Mouse (Mus musculus): ENCODE results near the gene Cdpf1.
A peak's percentile ranks its signal among the peaks of the same experiment; 100 is the strongest.

The Cdpf1 gene

GRCm38 (mm10) chr15:85813428-85813827, 1.9 kb upstream of the Cdpf1 start:
- peaks cover 30% of the 10 kb centered on the region for H3K4me1 ChIP-seq (replicated peaks; ENCODE audit: low read depth, low read length)
- peaks cover 8% of the 10 kb centered on the region for H3K36me3 ChIP-seq (ENCODE audit: insufficient read depth, low read length)
- H3K4me3 ChIP-seq (replicated peaks; ENCODE audit: low read length), result no peak overlapping the region
- TF ChIP-seq POU5F1 (IDR thresholded peaks at IDR 0.05; ENCODE audit: borderline replicate concordance, low read length) (no peak), NANOG (IDR thresholded peaks at IDR 0.05; ENCODE audit: borderline replicate concordance, low read length) (peak; percentile 89)
- peaks cover 32% of the 10 kb centered on the region for H3K27me3 ChIP-seq (ENCODE audit: insufficient read depth, low read length)
- H3K9me3 ChIP-seq (ENCODE audit: low read length), result peaks cover 21% of the 10 kb centered on the region

GRCm38 (mm10) chr15:85810806-85811521, 533 bp downstream of the Cdpf1 start:
- Histone ChIP-seq H3K4me1 (replicated peaks; ENCODE audit: low read depth, low read length) (peaks cover 30% of the 10 kb centered on the region), H3K4me3 (replicated peaks; ENCODE audit: low read length) (peak overlapping the region; percentile 88), H3K27me3 (ENCODE audit: insufficient read depth, low read length) (peaks cover 14% of the 10 kb centered on the region), H3K9me3 (ENCODE audit: low read length) (peaks cover 15% of the 10 kb centered on the region), H3K36me3 (ENCODE audit: insufficient read depth, low read length) (peaks cover 23% of the 10 kb centered on the region)
- TF ChIP-seq NANOG (IDR thresholded peaks at IDR 0.05; ENCODE audit: borderline replicate concordance, low read length) (no peak), CTCF (conservative IDR thresholded peaks at IDR 0.05; ENCODE audit: low read length) (no peak), POU5F1 (IDR thresholded peaks at IDR 0.05; ENCODE audit: borderline replicate concordance, low read length) (no peak)

GRCm38 (mm10) chr15:85810462-85810805, 1.1 kb downstream of the Cdpf1 start:
- peaks cover 30% of the 10 kb centered on the region for H3K4me1 ChIP-seq (replicated peaks; ENCODE audit: low read depth, low read length)
- peaks cover 9% of the 10 kb centered on the region for H3K27me3 ChIP-seq (ENCODE audit: insufficient read depth, low read length)
- H3K36me3 ChIP-seq (ENCODE audit: insufficient read depth, low read length), result peaks cover 23% of the 10 kb centered on the region
- TF ChIP-seq CTCF (conservative IDR thresholded peaks at IDR 0.05; ENCODE audit: low read length) (no peak), POU5F1 (IDR thresholded peaks at IDR 0.05; ENCODE audit: borderline replicate concordance, low read length) (no peak), NANOG (IDR thresholded peaks at IDR 0.05; ENCODE audit: borderline replicate concordance, low read length) (no peak)
- peaks cover 10% of the 10 kb centered on the region for H3K9me3 ChIP-seq (ENCODE audit: low read length)
- H3K4me3 ChIP-seq (replicated peaks; ENCODE audit: low read length), result peak overlapping the region; percentile 88

GRCm38 (mm10) chr15:85809091-85809490, 2.4 kb downstream of the Cdpf1 start:
- H3K9me3 ChIP-seq (ENCODE audit: low read length), result no peaks in the 10 kb centered on the region
- H3K36me3 ChIP-seq (ENCODE audit: insufficient read depth, low read length), result peaks cover 23% of the 10 kb centered on the region
- no peak overlapping the region for H3K4me3 ChIP-seq (replicated peaks; ENCODE audit: low read length)
- TF ChIP-seq POU5F1 (IDR thresholded peaks at IDR 0.05; ENCODE audit: borderline replicate concordance, low read length) (no peak), CTCF (conservative IDR thresholded peaks at IDR 0.05; ENCODE audit: low read length) (no peak)
- peaks cover 30% of the 10 kb centered on the region for H3K4me1 ChIP-seq (replicated peaks; ENCODE audit: low read depth, low read length)
- no peaks in the 10 kb centered on the region for H3K27me3 ChIP-seq (ENCODE audit: insufficient read depth, low read length)

- no peak for TF ChIP-seq NANOG (IDR thresholded peaks at IDR 0.05; ENCODE audit: borderline replicate concordance, low read length)
- TF ChIP-seq POU5F1 (IDR thresholded peaks at IDR 0.05; ENCODE audit: borderline replicate concordance, low read length), result no peak
- no peak for TF ChIP-seq CTCF (conservative IDR thresholded peaks at IDR 0.05; ENCODE audit: low read length)
- peaks cover 26% of the 10 kb centered on the region for H3K4me1 ChIP-seq (replicated peaks; ENCODE audit: low read depth, low read length)
- no peaks in the 10 kb centered on the region for H3K27me3 ChIP-seq (ENCODE audit: insufficient read depth, low read length)
- H3K9me3 ChIP-seq (ENCODE audit: low read length), result no peaks in the 10 kb centered on the region
- H3K36me3 ChIP-seq (ENCODE audit: insufficient read depth, low read length), result peaks cover 23% of the 10 kb centered on the region
- H3K4me3 ChIP-seq (replicated peaks; ENCODE audit: low read length), result no peak overlapping the region
Measured at GRCm38 (mm10) chr15:85808434-85808833, 3.1 kb downstream of the Cdpf1 start.

- no peak for TF ChIP-seq POU5F1 (IDR thresholded peaks at IDR 0.05; ENCODE audit: borderline replicate concordance, low read length)
- TF ChIP-seq CTCF (conservative IDR thresholded peaks at IDR 0.05; ENCODE audit: low read length), result no peak
- no peak for TF ChIP-seq NANOG (IDR thresholded peaks at IDR 0.05; ENCODE audit: borderline replicate concordance, low read length)
- H3K9me3 ChIP-seq (ENCODE audit: low read length), result no peaks in the 10 kb centered on the region
Measured at GRCm38 (mm10) chr15:85808031-85808430, 3.5 kb downstream of the Cdpf1 start.

GRCm38 (mm10) chr15:85807404-85807803, 4.1 kb downstream of the Cdpf1 start:
- no peaks in the 10 kb centered on the region for H3K9me3 ChIP-seq (ENCODE audit: low read length)
- no peak for TF ChIP-seq POU5F1 (IDR thresholded peaks at IDR 0.05; ENCODE audit: borderline replicate concordance, low read length)
- no peak for TF ChIP-seq NANOG (IDR thresholded peaks at IDR 0.05; ENCODE audit: borderline replicate concordance, low read length)
- TF ChIP-seq CTCF (conservative IDR thresholded peaks at IDR 0.05; ENCODE audit: low read length), result no peak
- H3K36me3 ChIP-seq (ENCODE audit: insufficient read depth, low read length), result peaks cover 23% of the 10 kb centered on the region
- no peaks in the 10 kb centered on the region for H3K27me3 ChIP-seq (ENCODE audit: insufficient read depth, low read length)
- H3K4me3 ChIP-seq (replicated peaks; ENCODE audit: low read length), result no peak overlapping the region
- H3K4me1 ChIP-seq (replicated peaks; ENCODE audit: low read depth, low read length), result peaks cover 17% of the 10 kb centered on the region

More at GRCm38 (mm10) chr15:85808031-85808430, 3.5 kb downstream of the Cdpf1 start:
- no peaks in the 10 kb centered on the region for H3K27me3 ChIP-seq (ENCODE audit: insufficient read depth, low read length)
- peaks cover 23% of the 10 kb centered on the region for H3K36me3 ChIP-seq (ENCODE audit: insufficient read depth, low read length)
- no peak overlapping the region for H3K4me3 ChIP-seq (replicated peaks; ENCODE audit: low read length)
- peaks cover 22% of the 10 kb centered on the region for H3K4me1 ChIP-seq (replicated peaks; ENCODE audit: low read depth, low read length)

GRCm38 (mm10) chr15:85806886-85807285, 4.6 kb downstream of the Cdpf1 start:
- peaks cover 23% of the 10 kb centered on the region for H3K36me3 ChIP-seq (ENCODE audit: insufficient read depth, low read length)
- no peaks in the 10 kb centered on the region for H3K9me3 ChIP-seq (ENCODE audit: low read length)
- TF ChIP-seq POU5F1 (IDR thresholded peaks at IDR 0.05; ENCODE audit: borderline replicate concordance, low read length) (no peak), NANOG (IDR thresholded peaks at IDR 0.05; ENCODE audit: borderline replicate concordance, low read length) (no peak), CTCF (conservative IDR thresholded peaks at IDR 0.05; ENCODE audit: low read length) (no peak)
- H3K4me1 ChIP-seq (replicated peaks; ENCODE audit: low read depth, low read length), result peaks cover 12% of the 10 kb centered on the region
- no peaks in the 10 kb centered on the region for H3K27me3 ChIP-seq (ENCODE audit: insufficient read depth, low read length)
- H3K4me3 ChIP-seq (replicated peaks; ENCODE audit: low read length), result no peak overlapping the region

- Histone ChIP-seq H3K36me3 (ENCODE audit: insufficient read depth, low read length) (peaks cover 10% of the 10 kb centered on the region), H3K4me3 (replicated peaks; ENCODE audit: low read length) (no peak overlapping the region), H3K9me3 (ENCODE audit: low read length) (no peaks in the 10 kb centered on the region)
Measured at GRCm38 (mm10) chr15:85802931-85803330, 8.6 kb downstream of the Cdpf1 start.

More at GRCm38 (mm10) chr15:85802931-85803330, 8.6 kb downstream of the Cdpf1 start:
- Histone ChIP-seq H3K4me1 (replicated peaks; ENCODE audit: low read depth, low read length) (peaks cover 9% of the 10 kb centered on the region; the same call in 1 of the 2 replicates), H3K27me3 (ENCODE audit: insufficient read depth, low read length) (no peaks in the 10 kb centered on the region)
- TF ChIP-seq NANOG (IDR thresholded peaks at IDR 0.05; ENCODE audit: borderline replicate concordance, low read length) (no peak), POU5F1 (IDR thresholded peaks at IDR 0.05; ENCODE audit: borderline replicate concordance, low read length) (no peak), CTCF (conservative IDR thresholded peaks at IDR 0.05; ENCODE audit: low read length) (no peak)

Data from E14TG2a.4 (cell line).